Mouse (Mus musculus): Measurements from ENCODE around the gene Kank2. TPM values are rescaled to one million over a fixed set of nuclear protein-coding genes. Genes with fewer than 3 reads are reported as not detected.
A peak's percentile ranks its signal among the peaks of the same experiment; 100 is the strongest.

The Kank2 gene
- polyA plus RNA-seq, 1 experiment from 2014 or later, result 5.0 TPM

GRCm38 (mm10) chr9:21840115-21840787 lies 41.7 kb upstream of the Kank2 start:
- Histone ChIP-seq H3K4me3 (ENCODE audit: low read depth, low read length) (no peak overlapping the region), H3K4me1 (ENCODE audit: control insufficient read depth, low read depth, low read length) (no peaks in the 10 kb centered on the region), H3K36me3 (ENCODE audit: control insufficient read depth, insufficient read depth) (no peaks in the 10 kb centered on the region), H3K9me3 (replicated peaks; ENCODE audit: control insufficient read depth, low read length) (no peaks in the 10 kb centered on the region), H3K9ac (ENCODE audit: low read depth, low read length) (no peak overlapping the region), H3K4me2 (ENCODE audit: low read depth, low read length) (no peak overlapping the region), H3K27me3 (ENCODE audit: control insufficient read depth, insufficient read depth, low read depth, low read length) (no peaks in the 10 kb centered on the region), H3K27ac (ENCODE audit: low read length) (no peak overlapping the region)
- no peak for ATAC-seq (ENCODE audit: low read depth)
- 44% methylated on average over 8 of the region's 8 CpGs for WGBS (ENCODE audit: insufficient replicate concordance)

GRCm38 (mm10) chr9:21837690-21838089 lies 39.1 kb upstream of the Kank2 start:
- H3K4me2 ChIP-seq (ENCODE audit: low read depth, low read length), result no peak overlapping the region
- no peak overlapping the region for H3K4me3 ChIP-seq (ENCODE audit: low read depth, low read length)
- H3K4me1 ChIP-seq (ENCODE audit: control insufficient read depth, low read depth, low read length), result no peaks in the 10 kb centered on the region; the same call in 1 of the 2 replicates
- no peak overlapping the region for H3K9ac ChIP-seq (ENCODE audit: low read depth, low read length)
- no peaks in the 10 kb centered on the region for H3K9me3 ChIP-seq (replicated peaks; ENCODE audit: control insufficient read depth, low read length)
- ATAC-seq (ENCODE audit: low read depth), result no peak
- WGBS (ENCODE audit: insufficient replicate concordance), result 69% methylated on average over 2 of the region's 2 CpGs
- no peaks in the 10 kb centered on the region for H3K36me3 ChIP-seq (ENCODE audit: control insufficient read depth, insufficient read depth)
- no peak overlapping the region for H3K27ac ChIP-seq (ENCODE audit: low read length)
- no peaks in the 10 kb centered on the region for H3K27me3 ChIP-seq (ENCODE audit: control insufficient read depth, insufficient read depth, low read depth, low read length)

- H3K27ac ChIP-seq (ENCODE audit: low read length), result peak within 1 kb of the TSS; percentile 76
- no peaks in the 10 kb centered on the region for H3K36me3 ChIP-seq (ENCODE audit: control insufficient read depth, insufficient read depth)
- peak; percentile 78 for ATAC-seq (ENCODE audit: low read depth)
- H3K9me3 ChIP-seq (replicated peaks; ENCODE audit: control insufficient read depth, low read length), result no peaks in the 10 kb centered on the region
- peak within 1 kb of the TSS; percentile 38 for H3K4me2 ChIP-seq (ENCODE audit: low read depth, low read length)
- WGBS (ENCODE audit: insufficient replicate concordance), result 56% methylated on average over 15 of the region's 15 CpGs
- no peaks in the 10 kb centered on the region; the same call in 1 of the 2 replicates for H3K4me1 ChIP-seq (ENCODE audit: control insufficient read depth, low read depth, low read length)
- no peaks in the 10 kb centered on the region for H3K27me3 ChIP-seq (ENCODE audit: control insufficient read depth, insufficient read depth, low read depth, low read length)
- H3K9ac ChIP-seq (ENCODE audit: low read depth, low read length), result peak within 1 kb of the TSS; percentile 48
- H3K4me3 ChIP-seq (ENCODE audit: low read depth, low read length), result peak within 1 kb of the TSS; percentile 57
Observed at GRCm38 (mm10) chr9:21835258-21835912, 36.8 kb upstream of the Kank2 start, which contains the start of gene Angptl8. TSS of gene Angptl8 (plus strand) at chr9:21835510.

GRCm38 (mm10) chr9:21831558-21832240 lies 33.2 kb upstream of the Kank2 start:
- no peak overlapping the region for H3K9ac ChIP-seq (ENCODE audit: low read depth, low read length)
- H3K27ac ChIP-seq (ENCODE audit: low read length), result peak overlapping the region; percentile 52
- H3K4me1 ChIP-seq (ENCODE audit: control insufficient read depth, low read depth, low read length), result no peaks in the 10 kb centered on the region; the same call in 1 of the 2 replicates
- no peaks in the 10 kb centered on the region for H3K36me3 ChIP-seq (ENCODE audit: control insufficient read depth, insufficient read depth)
- no peak overlapping the region for H3K4me3 ChIP-seq (ENCODE audit: low read depth, low read length)
- H3K27me3 ChIP-seq (ENCODE audit: control insufficient read depth, insufficient read depth, low read depth, low read length), result no peaks in the 10 kb centered on the region
- 71% methylated on average over 20 of the region's 20 CpGs for WGBS (ENCODE audit: insufficient replicate concordance)
- peak; percentile 41 for ATAC-seq (ENCODE audit: low read depth)
- no peaks in the 10 kb centered on the region for H3K9me3 ChIP-seq (replicated peaks; ENCODE audit: control insufficient read depth, low read length)
- no peak overlapping the region for H3K4me2 ChIP-seq (ENCODE audit: low read depth, low read length)

- peak; percentile 57 for ATAC-seq (ENCODE audit: low read depth)
- Histone ChIP-seq H3K9ac (ENCODE audit: low read depth, low read length) (no peak overlapping the region), H3K27me3 (ENCODE audit: control insufficient read depth, insufficient read depth, low read depth, low read length) (no peaks in the 10 kb centered on the region), H3K9me3 (replicated peaks; ENCODE audit: control insufficient read depth, low read length) (no peaks in the 10 kb centered on the region), H3K36me3 (ENCODE audit: control insufficient read depth, insufficient read depth) (no peaks in the 10 kb centered on the region), H3K4me3 (ENCODE audit: low read depth, low read length) (no peak overlapping the region), H3K4me1 (ENCODE audit: control insufficient read depth, low read depth, low read length) (no peaks in the 10 kb centered on the region; the same call in 1 of the 2 replicates), H3K27ac (ENCODE audit: low read length) (peak overlapping the region; percentile 52), H3K4me2 (ENCODE audit: low read depth, low read length) (no peak overlapping the region)
- WGBS (ENCODE audit: insufficient replicate concordance), result 71% methylated on average over 11 of the region's 11 CpGs
Observed at GRCm38 (mm10) chr9:21830936-21831335, 32.4 kb upstream of the Kank2 start.

GRCm38 (mm10) chr9:21830461-21830850 lies 31.9 kb upstream of the Kank2 start:
- Histone ChIP-seq H3K27me3 (ENCODE audit: control insufficient read depth, insufficient read depth, low read depth, low read length) (no peaks in the 10 kb centered on the region), H3K9ac (ENCODE audit: low read depth, low read length) (no peak overlapping the region), H3K27ac (ENCODE audit: low read length) (peak overlapping the region; percentile 52), H3K36me3 (ENCODE audit: control insufficient read depth, insufficient read depth) (no peaks in the 10 kb centered on the region), H3K4me1 (ENCODE audit: control insufficient read depth, low read depth, low read length) (no peaks in the 10 kb centered on the region; the same call in 1 of the 2 replicates), H3K9me3 (replicated peaks; ENCODE audit: control insufficient read depth, low read length) (no peaks in the 10 kb centered on the region), H3K4me3 (ENCODE audit: low read depth, low read length) (no peak overlapping the region), H3K4me2 (ENCODE audit: low read depth, low read length) (no peak overlapping the region)
- 58% methylated on average over 5 of the region's 5 CpGs for WGBS (ENCODE audit: insufficient replicate concordance)
- ATAC-seq (ENCODE audit: low read depth), result no peak

GRCm38 (mm10) chr9:21829834-21830460 lies 31.4 kb upstream of the Kank2 start:
- Histone ChIP-seq H3K4me1 (ENCODE audit: control insufficient read depth, low read depth, low read length) (no peaks in the 10 kb centered on the region; the same call in 1 of the 2 replicates), H3K9ac (ENCODE audit: low read depth, low read length) (no peak overlapping the region), H3K9me3 (replicated peaks; ENCODE audit: control insufficient read depth, low read length) (no peaks in the 10 kb centered on the region), H3K4me2 (ENCODE audit: low read depth, low read length) (no peak overlapping the region), H3K4me3 (ENCODE audit: low read depth, low read length) (no peak overlapping the region), H3K27ac (ENCODE audit: low read length) (peak overlapping the region; percentile 52), H3K36me3 (ENCODE audit: control insufficient read depth, insufficient read depth) (no peaks in the 10 kb centered on the region), H3K27me3 (ENCODE audit: control insufficient read depth, insufficient read depth, low read depth, low read length) (no peaks in the 10 kb centered on the region)
- 68% methylated on average over 14 of the region's 14 CpGs for WGBS (ENCODE audit: insufficient replicate concordance)
- peak; percentile 62 for ATAC-seq (ENCODE audit: low read depth)

- H3K4me2 ChIP-seq (ENCODE audit: low read depth, low read length), result no peak overlapping the region
- H3K27ac ChIP-seq (ENCODE audit: low read length), result no peak overlapping the region
- no peaks in the 10 kb centered on the region for H3K36me3 ChIP-seq (ENCODE audit: control insufficient read depth, insufficient read depth)
- H3K27me3 ChIP-seq (ENCODE audit: control insufficient read depth, insufficient read depth, low read depth, low read length), result no peaks in the 10 kb centered on the region
- H3K9ac ChIP-seq (ENCODE audit: low read depth, low read length), result no peak overlapping the region
- ATAC-seq (ENCODE audit: low read depth), result no peak
- H3K4me3 ChIP-seq (ENCODE audit: low read depth, low read length), result no peak overlapping the region
- peaks cover 2% of the 10 kb centered on the region for H3K4me1 ChIP-seq (ENCODE audit: control insufficient read depth, low read depth, low read length)
- H3K9me3 ChIP-seq (replicated peaks; ENCODE audit: control insufficient read depth, low read length), result no peaks in the 10 kb centered on the region
- WGBS (ENCODE audit: insufficient replicate concordance), result 68% methylated on average over 10 of the region's 10 CpGs
Observed at GRCm38 (mm10) chr9:21824366-21824765, 25.8 kb upstream of the Kank2 start.

All from liver, embryonic 16.5 days (tissue).